Mouse (Mus musculus) lung, embryonic 16.5 days (tissue): ENCODE data around the gene Prkd1. TPM values are rescaled to one million over a fixed set of nuclear protein-coding genes. Genes with fewer than 3 reads are reported as not detected.

Experiments
- ATAC-seq: fragments of 200-750 bp; cut with Nextera tagmentation; 2 replicates; pipeline ENCODE4 v1.8.0; 2017; ENCODE audit warnings: low read depth, mild to moderate bottlenecking, moderate library complexity
- H3K27ac ChIP-seq: fragments of 300-500 bp; sonication (generic); 2 replicates; pipeline ENCODE4 v1.5.1; 2014; ENCODE audit warnings: mild to moderate bottlenecking, control low read depth, low read length
- H3K27me3 ChIP-seq: fragments of 300-500 bp; sonication (generic); 2 replicates; pipeline ENCODE4 v1.6.1; 2014; ENCODE audit warnings: low read depth, low read length, mixed read lengths; ENCODE audit not compliant: control insufficient read depth, insufficient read depth
- H3K36me3 ChIP-seq: fragments of 300-500 bp; sonication (generic); 2 replicates; pipeline ENCODE4 v1.6.1; 2014; ENCODE audit warnings: low read length; ENCODE audit not compliant: control insufficient read depth, insufficient read depth
- H3K4me1 ChIP-seq: fragments of 300-500 bp; sonication (generic); replicated peaks from 2 replicates; pipeline ENCODE4 v1.6.1; 2014; ENCODE audit warnings: low read length, mixed read lengths; ENCODE audit not compliant: control insufficient read depth, insufficient read depth
- H3K4me2 ChIP-seq: fragments of 300-500 bp; sonication (generic); 2 replicates; pipeline ENCODE4 v1.6.1; 2014; ENCODE audit warnings: low read depth, low read length, control low read depth
- H3K4me3 ChIP-seq: fragments of 300-500 bp; sonication (generic); 2 replicates; pipeline ENCODE4 v1.5.1; 2014; ENCODE audit warnings: mild to moderate bottlenecking, low read length, control low read depth
- H3K9ac ChIP-seq: fragments of 300-500 bp; sonication (generic); 2 replicates; pipeline ENCODE4 v1.6.1; 2014; ENCODE audit warnings: low read length, control low read depth
- H3K9me3 ChIP-seq: fragments of 300-500 bp; sonication (generic); 2 replicates; pipeline ENCODE4 v1.6.1; 2016; ENCODE audit warnings: low read length; ENCODE audit not compliant: control insufficient read depth
- WGBS: fragments of 180-500 bp; shearing (Covaris S2); extraction: QIAGEN DNeasy Blood & Tissue Kit; methylation state at CpG from one replicate; pipeline ENCODE4 v1.1.7; 2014; 5-methylcytosine and 5-hydroxymethylcytosine counted together
- polyA plus RNA-seq: library from polyadenylated mRNA; unstranded; fragments of >200 nt; fragmentation: Nextera tagmentation; extraction: Ambion mirVana; gene quantifications from 2 replicates; pipeline ENCODE4 v1.2.1, GENCODE M21; 2015

The Prkd1 gene
- polyA plus RNA-seq, 1 experiment from 2014 or later = 3.0 TPM

GRCm38 (mm10) chr12:50499796-50500504, 148.9 kb downstream of the Prkd1 start:
- Histone ChIP-seq H3K4me1 (no peaks in the 10 kb centered on the region), H3K27me3 (no peaks in the 10 kb centered on the region), H3K9ac (no peak overlapping the region), H3K27ac (no peak overlapping the region), H3K4me2 (no peak overlapping the region), H3K36me3 (no peaks in the 10 kb centered on the region), H3K4me3 (no peak overlapping the region), H3K9me3 (no peaks in the 10 kb centered on the region)
- ATAC-seq = no peak
- 82% methylated on average over 3 of the region's 3 CpGs for WGBS

DNA sequence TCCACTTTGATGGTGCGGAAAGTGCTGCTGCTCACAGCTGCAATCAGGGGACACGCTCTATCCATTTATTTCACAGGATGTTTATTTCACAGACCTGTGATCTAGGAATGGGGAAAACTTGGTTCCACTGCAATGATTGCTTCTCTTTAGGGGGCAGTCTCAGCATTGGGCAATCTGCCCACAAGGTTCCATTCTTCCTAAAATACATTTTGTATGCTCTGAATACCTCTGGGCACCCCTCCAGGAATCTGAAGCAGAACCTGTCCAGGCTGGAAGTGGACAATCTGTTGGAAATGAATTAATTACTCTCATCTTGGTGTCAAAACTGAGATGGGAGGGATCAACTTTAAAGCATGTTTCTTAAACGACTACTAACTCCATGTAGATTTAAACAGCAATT, 152.9 kb downstream of the Prkd1 start:
- whole genome bisulfite sequencing = 53% methylated on average over 3 of the region's 3 CpGs
- H3K4me3 ChIP-seq = no peak overlapping the region
- ATAC-seq = no peak
- H3K36me3 ChIP-seq = no peaks in the 10 kb centered on the region
- no peaks in the 10 kb centered on the region for H3K27me3 ChIP-seq
- H3K4me1 ChIP-seq = no peaks in the 10 kb centered on the region
- H3K9me3 ChIP-seq = no peaks in the 10 kb centered on the region
- H3K4me2 ChIP-seq = no peak overlapping the region
- no peak overlapping the region for H3K27ac ChIP-seq
- no peak overlapping the region for H3K9ac ChIP-seq

DNA sequence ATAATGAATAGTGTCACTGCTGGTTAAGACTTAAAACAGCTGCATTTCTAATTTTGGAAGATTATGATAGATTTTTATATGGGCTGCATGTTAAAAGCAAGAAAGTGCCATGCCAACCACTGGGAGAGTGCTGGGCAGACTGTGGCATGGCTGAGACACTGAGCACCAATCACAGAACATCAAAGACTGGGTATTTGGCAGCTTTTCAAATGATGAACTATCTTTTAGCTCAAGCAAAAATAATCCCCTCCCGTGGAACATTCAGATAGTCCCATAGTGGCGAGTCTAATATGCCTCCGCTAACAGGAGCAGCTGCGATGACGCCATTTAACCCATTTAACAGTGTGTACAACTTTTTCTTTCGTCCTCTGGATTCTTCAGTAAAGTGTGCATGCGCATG, 169.1 kb downstream of the Prkd1 start:
- WGBS = 72% methylated on average over 7 of the region's 7 CpGs

DNA sequence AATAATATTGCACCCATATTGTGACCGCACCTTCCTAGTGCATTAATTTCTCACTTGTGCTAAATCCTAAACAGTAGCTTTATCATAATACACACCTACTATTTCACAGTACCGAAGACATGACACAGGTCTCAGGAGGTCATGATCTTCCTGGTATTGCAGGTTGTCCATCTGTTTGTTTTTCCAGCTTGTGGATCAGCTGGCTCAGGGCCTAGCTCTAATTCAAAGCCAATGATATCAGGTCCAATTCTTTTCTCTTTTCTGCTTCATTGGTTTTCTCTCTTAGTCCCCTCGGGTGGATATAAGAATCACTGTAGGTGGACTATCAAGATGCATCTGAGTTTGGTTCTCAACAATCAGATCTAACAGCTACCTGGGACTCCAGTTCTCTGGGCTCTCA, 191.7 kb downstream of the Prkd1 start:
- Histone ChIP-seq H3K4me1 (no peaks in the 10 kb centered on the region), H3K27me3 (no peaks in the 10 kb centered on the region), H3K36me3 (no peaks in the 10 kb centered on the region), H3K4me3 (no peak overlapping the region), H3K9me3 (no peaks in the 10 kb centered on the region), H3K9ac (no peak overlapping the region), H3K4me2 (no peak overlapping the region), H3K27ac (no peak overlapping the region)
- 85% methylated on average over 3 of the region's 3 CpGs for WGBS
- no peak for ATAC-seq

More for the DNA sequence above, 169.1 kb downstream of the Prkd1 start:
- H3K4me1 ChIP-seq = no peaks in the 10 kb centered on the region
- H3K36me3 ChIP-seq = no peaks in the 10 kb centered on the region
- H3K27ac ChIP-seq = no peak overlapping the region
- H3K9me3 ChIP-seq = no peaks in the 10 kb centered on the region
- H3K4me2 ChIP-seq = no peak overlapping the region
- no peak overlapping the region for H3K9ac ChIP-seq
- H3K27me3 ChIP-seq = no peaks in the 10 kb centered on the region
- no peak for ATAC-seq
- no peak overlapping the region for H3K4me3 ChIP-seq

DNA sequence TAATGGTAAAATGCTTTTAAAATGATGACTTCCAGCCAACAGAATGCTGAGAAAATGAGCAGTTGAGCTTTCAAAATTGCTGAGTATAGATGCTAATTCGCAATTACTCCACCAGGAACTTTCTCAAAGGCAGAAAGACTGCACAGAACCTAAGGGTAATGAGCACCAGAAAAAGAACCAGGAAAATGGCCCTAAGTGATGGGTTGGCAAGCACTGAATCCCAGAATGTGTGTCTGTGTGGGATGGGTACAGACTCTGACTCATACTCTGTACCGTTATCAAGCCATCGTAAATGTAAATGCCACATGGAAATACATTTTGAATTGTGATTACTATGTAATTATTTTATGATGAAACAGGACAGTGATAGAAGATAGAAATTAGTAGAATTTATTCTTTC, 197.1 kb downstream of the Prkd1 start:
- Histone ChIP-seq H3K9me3 (no peaks in the 10 kb centered on the region), H3K4me3 (no peak overlapping the region), H3K4me2 (no peak overlapping the region), H3K4me1 (no peaks in the 10 kb centered on the region), H3K36me3 (no peaks in the 10 kb centered on the region), H3K27ac (no peak overlapping the region), H3K9ac (no peak overlapping the region), H3K27me3 (no peaks in the 10 kb centered on the region)
- WGBS = 95% methylated on average over 3 of the region's 3 CpGs
- ATAC-seq = no peak

GRCm38 (mm10) chr12:50436660-50437059, 212.2 kb downstream of the Prkd1 start:
- Histone ChIP-seq H3K4me3 (no peak overlapping the region), H3K9me3 (no peaks in the 10 kb centered on the region), H3K27me3 (no peaks in the 10 kb centered on the region), H3K36me3 (no peaks in the 10 kb centered on the region), H3K4me1 (no peaks in the 10 kb centered on the region), H3K27ac (no peak overlapping the region), H3K4me2 (no peak overlapping the region), H3K9ac (no peak overlapping the region)
- WGBS = 87% methylated on average over 6 of the region's 6 CpGs
- no peak for ATAC-seq

- Histone ChIP-seq H3K4me1 (no peaks in the 10 kb centered on the region), H3K9me3 (no peaks in the 10 kb centered on the region), H3K27me3 (no peaks in the 10 kb centered on the region), H3K4me2 (no peak overlapping the region), H3K36me3 (no peaks in the 10 kb centered on the region), H3K4me3 (no peak overlapping the region), H3K27ac (no peak overlapping the region), H3K9ac (no peak overlapping the region)
- 75% methylated on average over 5 of the region's 5 CpGs for WGBS
- ATAC-seq = no peak
Observed at GRCm38 (mm10) chr12:50430129-50430703, 218.7 kb downstream of the Prkd1 start.

- H3K4me2 ChIP-seq = peak overlapping the region; percentile 34
- no peak overlapping the region for H3K27ac ChIP-seq
- no peaks in the 10 kb centered on the region for H3K36me3 ChIP-seq
- no peaks in the 10 kb centered on the region for H3K9me3 ChIP-seq
- no peak overlapping the region for H3K4me3 ChIP-seq
- ATAC-seq = peak; percentile 97
- no peaks in the 10 kb centered on the region; the same call in 1 of the 2 replicates for H3K4me1 ChIP-seq
- 21% methylated on average over 11 of the region's 11 CpGs for WGBS
- H3K27me3 ChIP-seq = no peaks in the 10 kb centered on the region
- no peak overlapping the region for H3K9ac ChIP-seq
Observed at GRCm38 (mm10) chr12:50352404-50352803, 296.5 kb downstream of the Prkd1 start.

- Histone ChIP-seq H3K4me2 (no peak overlapping the region), H3K27ac (no peak overlapping the region), H3K36me3 (no peaks in the 10 kb centered on the region), H3K9ac (no peak overlapping the region), H3K27me3 (no peaks in the 10 kb centered on the region), H3K4me3 (no peak overlapping the region), H3K4me1 (no peaks in the 10 kb centered on the region), H3K9me3 (no peaks in the 10 kb centered on the region)
- 74% methylated on average over 4 of the region's 4 CpGs for WGBS
- ATAC-seq = no peak
Observed at GRCm38 (mm10) chr12:50333182-50333581, 315.7 kb downstream of the Prkd1 start.
